Mouse (Mus musculus) liver, postnatal 0 days (tissue): ENCODE measurements around the gene Cyp2u1. TPM values are rescaled to one million over a fixed set of nuclear protein-coding genes. Genes with fewer than 3 reads are reported as not detected.
"Not testable (repeated sequence)": the region's sequence is repeated elsewhere in the genome, so short reads cannot be mapped to it uniquely, and the experiment has no call there.

Experiments
- ATAC-seq: fragments of 200-750 bp; cut with Nextera tagmentation; 2 replicates; pipeline ENCODE4 v1.8.0; 2017; ENCODE audit warnings: mild to moderate bottlenecking, moderate library complexity
- DNase-seq: peaks from one replicate; pipeline ENCODE4 v3.0.0-alpha.2; 2016
- H3K27ac ChIP-seq: fragments of 300-500 bp; sonication (generic); 2 replicates; pipeline ENCODE4 v1.5.1; 2014; ENCODE audit warnings: antibody characterized with exemption, moderate library complexity, mild to moderate bottlenecking, low read depth
- H3K27me3 ChIP-seq: fragments of 300-500 bp; sonication (generic); 2 replicates; pipeline ENCODE4 v1.6.1; 2014; ENCODE audit warnings: low read length, control low read depth, mixed read lengths; ENCODE audit not compliant: insufficient read depth
- H3K36me3 ChIP-seq: fragments of 300-500 bp; sonication (generic); replicated peaks from 2 replicates; pipeline ENCODE4 v1.6.1; 2014; ENCODE audit warnings: mild to moderate bottlenecking, control low read depth, low read length, moderate library complexity, mixed read lengths; ENCODE audit not compliant: insufficient read depth
- H3K4me1 ChIP-seq: fragments of 300-500 bp; sonication (generic); 2 replicates; pipeline ENCODE4 v1.6.1; 2014; ENCODE audit warnings: antibody characterized with exemption, mild to moderate bottlenecking, control low read depth; ENCODE audit not compliant: insufficient read depth
- H3K4me2 ChIP-seq: fragments of 300-500 bp; sonication (generic); 2 replicates; pipeline ENCODE4 v1.6.1; 2014; ENCODE audit warnings: low read depth, mild to moderate bottlenecking, low read length, moderate library complexity, mixed read lengths
- H3K4me3 ChIP-seq: fragments of 300-500 bp; sonication (generic); 2 replicates; pipeline ENCODE4 v1.5.1; 2014; ENCODE audit warnings: low read depth, low read length
- H3K9ac ChIP-seq: fragments of 300-500 bp; sonication (generic); replicated peaks from 2 replicates; pipeline ENCODE4 v1.6.1; 2014; ENCODE audit warnings: mild to moderate bottlenecking, moderate library complexity
- H3K9me3 ChIP-seq: fragments of 300-500 bp; sonication (generic); 2 replicates; pipeline ENCODE4 v1.6.1; 2016; ENCODE audit warnings: mild to moderate bottlenecking, control low read depth, low read length, mixed read lengths
- CTCF ChIP-seq: sonication (generic); IDR thresholded peaks from 2 replicates; pipeline ENCODE4 v1.5.1; 2016; ENCODE audit warnings: antibody characterized with exemption, low read depth
- EP300 ChIP-seq: IDR thresholded peaks from 2 replicates; pipeline ENCODE4 v1.6.1; 2016; ENCODE audit warnings: antibody characterized with exemption, low read depth, mild to moderate bottlenecking
- WGBS: fragments of 180-500 bp; shearing (Covaris S2); extraction: QIAGEN DNeasy Blood & Tissue Kit; methylation state at CpG from one replicate; pipeline ENCODE4 v1.1.7; 2014; ENCODE audit not compliant: insufficient replicate concordance; 5-methylcytosine and 5-hydroxymethylcytosine counted together
- polyA plus RNA-seq: library from polyadenylated mRNA; unstranded; fragments of >200 nt; fragmentation: Nextera tagmentation; extraction: Ambion mirVana; gene quantifications from 2 replicates; pipeline ENCODE4 v1.2.1, GENCODE M21; 2015

Gene Cyp2u1
- polyA plus RNA-seq, 1 experiment from 2014 or later: 1.4 TPM

DNA sequence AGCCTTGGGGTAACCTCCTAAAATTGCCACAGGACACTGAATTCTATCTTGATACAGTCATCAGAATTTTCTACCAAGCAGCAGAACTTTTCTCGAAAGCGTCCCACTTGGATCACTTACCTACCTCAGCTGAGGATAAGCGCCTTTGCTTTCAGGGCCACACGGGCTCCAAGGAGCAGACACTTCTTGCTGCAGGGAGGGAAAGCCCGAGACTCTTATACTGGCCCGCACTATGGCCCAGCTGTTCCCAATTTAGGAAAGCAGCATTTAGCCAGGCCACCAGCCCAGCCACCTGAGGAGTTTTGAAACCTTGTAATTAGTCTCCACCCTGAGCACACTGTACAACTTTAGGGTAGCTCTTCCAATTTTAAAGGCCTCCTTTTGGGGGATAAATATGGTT, 40.3 kb upstream of the Cyp2u1 start:
- Histone ChIP-seq H3K4me3 (no peak overlapping the region), H3K4me1 (peaks cover 3% of the 10 kb centered on the region; the same call in 1 of the 2 replicates), H3K9ac (no peak overlapping the region), H3K4me2 (no peak overlapping the region), H3K27me3 (no peaks in the 10 kb centered on the region), H3K9me3 (no peaks in the 10 kb centered on the region), H3K27ac (no peak overlapping the region), H3K36me3 (0 out of 2 replicates have a peak, but pooled peaks cover 9% of the 10 kb centered on the region)
- WGBS: 88% methylated on average over 6 of the region's 6 CpGs
- TF ChIP-seq EP300 (no peak), CTCF (no peak)
- DNase-seq (no peak), ATAC-seq (no peak)

GRCm38 (mm10) chr3:131340885-131341284, 37.9 kb upstream of the Cyp2u1 start:
- H3K4me3 ChIP-seq: no peak overlapping the region
- H3K4me1 ChIP-seq: no peaks in the 10 kb centered on the region
- H3K4me2 ChIP-seq: no peak overlapping the region
- no peak for TF ChIP-seq EP300
- no peak for TF ChIP-seq CTCF
- no peaks in the 10 kb centered on the region for H3K27me3 ChIP-seq
- no peaks in the 10 kb centered on the region for H3K9me3 ChIP-seq
- DNase-seq (no peak), ATAC-seq (no peak)
- no peak overlapping the region for H3K9ac ChIP-seq
- WGBS: 73% methylated on average over 3 of the region's 3 CpGs
- peaks cover 9% of the 10 kb centered on the region; the same call in 1 of the 2 replicates for H3K36me3 ChIP-seq
- H3K27ac ChIP-seq: no peak overlapping the region

GRCm38 (mm10) chr3:131339280-131339679, 36.3 kb upstream of the Cyp2u1 start:
- TF ChIP-seq EP300 (no peak), CTCF (no peak)
- Histone ChIP-seq H3K36me3 (peaks cover 17% of the 10 kb centered on the region), H3K9me3 (no peaks in the 10 kb centered on the region), H3K27ac (no peak overlapping the region), H3K27me3 (no peaks in the 10 kb centered on the region), H3K4me2 (no peak overlapping the region), H3K4me3 (no peak overlapping the region), H3K4me1 (peaks cover 7% of the 10 kb centered on the region), H3K9ac (no peak overlapping the region)
- 77% methylated on average over 4 of the region's 4 CpGs for WGBS
- ATAC-seq: no peak
- DNase-seq: no peak

GRCm38 (mm10) chr3:131337749-131338148, 34.7 kb upstream of the Cyp2u1 start:
- H3K4me3 ChIP-seq, H3K4me2 ChIP-seq, H3K9me3 ChIP-seq, H3K27me3 ChIP-seq, H3K27ac ChIP-seq, H3K9ac ChIP-seq, ATAC-seq, DNase-seq, H3K4me1 ChIP-seq: not testable (repeated sequence)
- WGBS: 83% methylated on average over 7 of the region's 7 CpGs
- peaks cover 17% of the 10 kb centered on the region for H3K36me3 ChIP-seq

DNA sequence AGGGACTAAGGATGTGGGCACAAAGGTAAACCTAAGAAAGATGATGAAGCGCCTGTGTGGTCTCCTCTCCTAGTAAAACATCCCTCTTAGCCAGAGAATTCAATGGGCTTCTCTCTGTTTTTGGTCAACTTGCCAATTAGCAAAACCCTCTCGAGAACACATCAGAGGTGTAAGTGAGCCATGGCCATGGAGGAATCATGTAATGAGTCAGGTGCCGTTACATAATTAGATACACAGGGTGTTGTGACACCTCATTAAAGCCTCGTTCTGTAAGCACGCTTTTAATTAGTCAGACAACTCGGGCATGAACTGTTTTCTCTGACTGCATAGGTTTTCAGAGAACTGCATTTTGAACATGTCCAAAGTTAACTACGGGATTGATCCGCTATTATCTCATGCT, 33.6 kb upstream of the Cyp2u1 start:
- no peak overlapping the region for H3K9ac ChIP-seq
- no peak for DNase-seq
- TF ChIP-seq CTCF (no peak), EP300 (no peak)
- peaks cover 17% of the 10 kb centered on the region for H3K36me3 ChIP-seq
- H3K4me1 ChIP-seq: peaks cover 8% of the 10 kb centered on the region
- no peak overlapping the region for H3K4me2 ChIP-seq
- no peaks in the 10 kb centered on the region for H3K27me3 ChIP-seq
- ATAC-seq: peak; percentile 31; the same call in 1 of the 2 replicates
- H3K27ac ChIP-seq: no peak overlapping the region
- WGBS: 60% methylated on average over 8 of the region's 8 CpGs
- H3K9me3 ChIP-seq: no peaks in the 10 kb centered on the region
- H3K4me3 ChIP-seq: no peak overlapping the region

- DNase-seq (no peak), ATAC-seq (no peak)
- H3K27me3 ChIP-seq: no peaks in the 10 kb centered on the region
- peaks cover 17% of the 10 kb centered on the region for H3K36me3 ChIP-seq
- H3K4me3 ChIP-seq: no peak overlapping the region
- no peaks in the 10 kb centered on the region for H3K9me3 ChIP-seq
- 48% methylated on average over 8 of the region's 8 CpGs for WGBS
- TF ChIP-seq EP300: no peak
- no peak for TF ChIP-seq CTCF
- H3K27ac ChIP-seq: no peak overlapping the region
- H3K4me2 ChIP-seq: peak overlapping the region; percentile 49
- H3K9ac ChIP-seq: no peak overlapping the region
- peaks cover 9% of the 10 kb centered on the region for H3K4me1 ChIP-seq
These were observed 32.1 kb upstream of the Cyp2u1 start for GRCm38 (mm10) chr3:131335117-131335547.

DNA sequence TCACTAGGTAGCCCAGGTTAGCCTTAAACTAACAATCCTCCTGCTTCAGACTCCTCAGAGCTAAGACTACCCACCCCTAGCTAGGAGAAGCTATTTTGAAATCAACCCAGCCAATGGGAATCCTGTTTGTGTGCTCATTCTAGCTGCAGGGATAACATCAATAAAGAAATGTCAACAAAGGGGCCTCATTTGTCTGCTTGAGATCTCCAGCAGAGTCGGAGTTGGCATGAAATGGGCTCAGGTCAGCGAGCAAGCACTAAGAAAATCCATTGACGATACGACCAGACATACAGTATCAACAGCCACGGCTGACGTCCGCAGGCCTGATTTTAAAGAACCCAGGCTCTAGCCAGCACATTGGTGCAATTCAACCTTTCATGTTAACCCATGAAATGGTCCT, 24.2 kb upstream of the Cyp2u1 start:
- DNase-seq (no peak), ATAC-seq (peak; percentile 70)
- Histone ChIP-seq H3K9me3 (peaks cover 7% of the 10 kb centered on the region), H3K36me3 (peaks cover 31% of the 10 kb centered on the region; the same call in 1 of the 2 replicates), H3K9ac (no peak overlapping the region), H3K4me3 (no peak overlapping the region), H3K4me1 (0 out of 2 replicates have a peak, but pooled peaks cover 2% of the 10 kb centered on the region), H3K4me2 (no peak overlapping the region), H3K27ac (no peak overlapping the region), H3K27me3 (no peaks in the 10 kb centered on the region)
- 56% methylated on average over 7 of the region's 7 CpGs for whole genome bisulfite sequencing
- no peak for TF ChIP-seq EP300
- TF ChIP-seq CTCF: no peak
